Mouse (Mus musculus) bone marrow, adult 2 months (tissue): Measurements from ENCODE around the gene Mtor.

Source experiments
- CTCF ChIP-seq: fragments of 200-500 bp; IDR thresholded peaks from 2 replicates; pipeline ENCODE4 v1.5.1; 2011; ENCODE audit warnings: low read length, control low read depth; ENCODE audit not compliant: control insufficient read depth, insufficient read depth
- POLR2A ChIP-seq: fragments of 200-500 bp; IDR thresholded peaks from 2 replicates; pipeline ENCODE4 v1.6.1; 2011; ENCODE audit warnings: low read depth, mild to moderate bottlenecking, control low read depth, low read length, borderline replicate concordance; ENCODE audit not compliant: control insufficient read depth

GRCm38 (mm10) chr4:148472436-148473174 lies 24.2 kb downstream of the Mtor start:
- TF ChIP-seq POLR2A (no peak), CTCF (no peak)
